Mouse (Mus musculus) embryonic facial prominence, embryonic 15.5 days (tissue): ENCODE data around the gene 1700025G04Rik. TPM values are rescaled to one million over a fixed set of nuclear protein-coding genes. Genes with fewer than 3 reads are reported as not detected.

ENCODE experiments used
- ATAC-seq: fragments of 200-750 bp; cut with Nextera tagmentation; 2 replicates; pipeline ENCODE4 v1.8.0; 2017; ENCODE audit warnings: low read depth, moderate TSS enrichment; ENCODE audit not compliant: insufficient number of reproducible peaks, low FRiP score, low TSS enrichment
- H3K27ac ChIP-seq: fragments of 300-500 bp; sonication (generic); replicated peaks from 2 replicates; pipeline ENCODE4 v1.5.1; 2015; ENCODE audit warnings: mild to moderate bottlenecking, inconsistent platforms
- H3K27me3 ChIP-seq: fragments of 300-500 bp; sonication (generic); 2 replicates; pipeline ENCODE4 v1.6.1; 2015; ENCODE audit warnings: inconsistent platforms
- H3K36me3 ChIP-seq: fragments of 300-500 bp; sonication (generic); 2 replicates; pipeline ENCODE4 v1.6.1; 2015; ENCODE audit warnings: mild to moderate bottlenecking, inconsistent platforms
- H3K4me1 ChIP-seq: fragments of 300-500 bp; sonication (generic); 2 replicates; pipeline ENCODE4 v1.6.1; 2015; ENCODE audit warnings: inconsistent platforms
- H3K4me2 ChIP-seq: fragments of 300-500 bp; sonication (generic); replicated peaks from 2 replicates; pipeline ENCODE4 v1.6.1; 2015; ENCODE audit warnings: mild to moderate bottlenecking, inconsistent platforms
- H3K4me3 ChIP-seq: fragments of 300-500 bp; sonication (generic); replicated peaks from 2 replicates; pipeline ENCODE4 v1.5.1; 2015; ENCODE audit warnings: mild to moderate bottlenecking, inconsistent platforms
- H3K9ac ChIP-seq: fragments of 300-500 bp; sonication (generic); 2 replicates; pipeline ENCODE4 v1.6.1; 2015; ENCODE audit warnings: inconsistent platforms
- H3K9me3 ChIP-seq: fragments of 300-500 bp; sonication (generic); replicated peaks from 2 replicates; pipeline ENCODE4 v1.6.1; 2016; ENCODE audit warnings: inconsistent platforms
- WGBS: fragments of 180-500 bp; shearing (Covaris S2); methylation state at CpG from one replicate; pipeline ENCODE4 v1.1.7; 2015; 5-methylcytosine and 5-hydroxymethylcytosine counted together
- polyA plus RNA-seq: library from polyadenylated mRNA; unstranded; fragments of >200 nt; fragmentation: Nextera tagmentation; extraction: Ambion mirVana; gene quantifications from 2 replicates; pipeline ENCODE4 v1.2.1, GENCODE M21; 2015

1700025G04Rik gene
- polyA plus RNA-seq, 1 experiment from 2014 or later: 44.9 TPM

DNA sequence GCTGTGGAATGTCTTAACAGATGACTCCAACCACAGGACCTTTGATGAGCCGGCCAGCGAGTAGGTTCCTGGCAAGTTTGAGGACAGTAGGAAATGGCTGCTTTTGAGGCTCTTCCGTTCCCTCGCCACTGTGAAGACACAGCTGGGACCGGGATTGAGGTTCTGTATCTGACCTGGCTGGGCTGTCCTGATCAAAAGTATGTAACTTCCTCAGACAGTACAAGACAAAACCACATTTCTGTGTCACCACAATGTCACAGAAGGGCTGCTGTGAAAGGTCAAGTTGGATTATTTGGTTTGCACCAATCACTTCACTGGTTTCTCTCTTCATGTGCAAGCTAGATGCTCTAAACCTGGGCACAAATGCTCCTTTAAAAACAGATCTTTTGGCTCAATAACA is 195.9 kb downstream of the 1700025G04Rik start:
- Histone ChIP-seq H3K4me3 (no peak overlapping the region), H3K27me3 (no peaks in the 10 kb centered on the region), H3K27ac (no peak overlapping the region), H3K4me2 (no peak overlapping the region), H3K4me1 (peaks cover 23% of the 10 kb centered on the region), H3K9ac (no peak overlapping the region), H3K36me3 (no peaks in the 10 kb centered on the region), H3K9me3 (no peaks in the 10 kb centered on the region)
- ATAC-seq: no peak
- 67% methylated on average over 5 of the region's 5 CpGs for WGBS

DNA sequence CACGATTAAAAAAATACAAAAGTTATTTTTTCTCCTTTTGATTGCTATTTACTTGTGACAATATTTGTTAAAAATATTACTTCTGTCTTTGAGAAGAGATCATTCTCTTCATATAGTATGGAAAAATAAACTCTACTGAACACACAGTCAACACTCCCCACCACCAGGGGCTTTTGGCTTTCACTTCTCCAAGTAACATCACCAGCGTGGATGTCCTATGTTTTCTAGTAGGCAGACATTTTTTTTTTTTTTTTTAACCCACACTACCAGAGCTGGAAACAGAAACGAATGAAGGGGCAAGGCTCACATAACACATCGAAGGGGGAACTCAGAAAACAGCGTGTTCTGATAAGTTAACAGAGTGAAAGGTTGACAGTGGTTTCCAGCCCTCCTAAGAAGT is 197.9 kb downstream of the 1700025G04Rik start:
- Histone ChIP-seq H3K4me3 (no peak overlapping the region), H3K27ac (no peak overlapping the region), H3K9me3 (no peaks in the 10 kb centered on the region), H3K9ac (no peak overlapping the region), H3K4me1 (peaks cover 39% of the 10 kb centered on the region), H3K4me2 (no peak overlapping the region), H3K36me3 (no peaks in the 10 kb centered on the region), H3K27me3 (no peaks in the 10 kb centered on the region)
- WGBS: 81% methylated on average over 5 of the region's 5 CpGs
- ATAC-seq: no peak

DNA sequence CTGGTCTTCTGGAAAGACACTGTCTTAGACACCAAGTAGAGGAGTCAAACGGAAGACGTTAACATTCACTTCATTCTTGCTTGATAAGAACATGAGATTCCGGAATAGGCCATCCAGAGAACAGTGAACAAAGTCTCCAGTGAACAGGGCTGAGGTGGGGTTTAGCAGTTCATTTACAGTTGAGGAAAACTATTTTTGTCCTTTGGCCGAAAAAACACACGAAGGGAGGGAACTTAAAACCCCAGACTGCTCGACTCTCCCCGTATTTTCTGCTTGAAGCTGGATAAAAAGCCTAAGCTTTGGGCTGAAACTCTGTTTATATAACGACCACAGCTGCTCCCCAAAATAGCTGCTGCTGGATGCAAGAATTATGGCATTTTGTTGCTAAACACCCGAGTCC is 198.7 kb downstream of the 1700025G04Rik start:
- no peaks in the 10 kb centered on the region for H3K9me3 ChIP-seq
- H3K27ac ChIP-seq: peak overlapping the region; percentile 84
- no peak for ATAC-seq
- H3K36me3 ChIP-seq: no peaks in the 10 kb centered on the region
- no peaks in the 10 kb centered on the region for H3K27me3 ChIP-seq
- H3K4me2 ChIP-seq: no peak overlapping the region
- H3K9ac ChIP-seq: no peak overlapping the region
- H3K4me3 ChIP-seq: no peak overlapping the region
- H3K4me1 ChIP-seq: peaks cover 41% of the 10 kb centered on the region
- WGBS: 48% methylated on average over 9 of the region's 9 CpGs

DNA sequence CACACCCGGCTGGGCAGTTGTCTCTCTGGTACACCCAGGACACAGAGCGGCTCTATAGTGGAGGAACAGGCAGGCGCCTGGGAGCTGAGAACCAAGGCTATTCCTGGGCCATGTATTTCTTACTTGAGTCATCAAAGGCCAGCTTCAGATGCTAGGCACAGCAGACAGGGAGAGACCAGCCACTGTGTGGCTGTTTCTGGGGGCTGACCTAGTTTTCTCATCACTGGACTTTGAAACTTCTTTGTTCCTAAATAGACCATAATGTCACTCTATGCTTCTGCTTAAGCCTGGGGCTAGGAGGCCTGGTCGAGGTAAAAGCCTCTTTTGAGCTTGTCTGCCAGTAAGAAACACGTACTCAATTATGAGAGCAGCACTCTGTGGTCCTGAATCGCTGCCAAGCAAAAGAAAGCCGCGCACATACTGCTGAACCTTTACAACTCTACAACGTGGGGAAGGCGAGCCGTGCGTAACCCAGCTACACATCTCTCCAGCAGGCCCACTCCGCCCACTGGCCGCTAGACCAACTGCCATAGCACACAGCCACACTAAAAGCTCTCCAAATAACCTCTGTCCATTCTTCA is 199.8 kb downstream of the 1700025G04Rik start:
- Histone ChIP-seq H3K27me3 (no peaks in the 10 kb centered on the region), H3K4me1 (peaks cover 41% of the 10 kb centered on the region), H3K36me3 (no peaks in the 10 kb centered on the region), H3K4me3 (no peak overlapping the region), H3K9me3 (no peaks in the 10 kb centered on the region), H3K4me2 (no peak overlapping the region), H3K9ac (no peak overlapping the region), H3K27ac (peak overlapping the region; percentile 84)
- peak; percentile 80 for ATAC-seq
- 39% methylated on average over 14 of the region's 14 CpGs for WGBS

DNA sequence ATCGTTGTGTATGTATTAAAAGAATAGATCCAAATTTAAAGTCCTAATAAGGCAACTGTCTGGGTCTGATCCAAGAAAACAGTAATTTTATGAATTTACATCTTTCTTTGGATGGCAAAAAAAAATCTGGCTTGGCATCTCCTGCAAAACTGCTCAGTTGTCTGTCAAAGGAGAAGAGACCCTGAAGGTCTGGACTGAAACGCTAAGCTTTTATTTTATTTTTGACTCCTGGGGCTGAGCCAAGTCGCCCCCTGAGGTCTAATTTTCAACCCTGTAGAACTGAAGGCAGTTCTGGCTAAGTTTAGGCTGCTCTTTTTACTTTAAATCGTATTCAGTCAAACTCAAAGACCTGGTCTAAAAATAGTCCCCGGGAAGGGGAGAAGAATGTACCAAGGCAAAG is 202.3 kb downstream of the 1700025G04Rik start:
- H3K9me3 ChIP-seq: no peaks in the 10 kb centered on the region
- H3K36me3 ChIP-seq: no peaks in the 10 kb centered on the region
- H3K9ac ChIP-seq: no peak overlapping the region
- no peak overlapping the region for H3K4me2 ChIP-seq
- WGBS: 31% methylated on average over 5 of the region's 5 CpGs
- peak overlapping the region; percentile 66 for H3K27ac ChIP-seq
- H3K27me3 ChIP-seq: no peaks in the 10 kb centered on the region
- H3K4me3 ChIP-seq: no peak overlapping the region
- peaks cover 41% of the 10 kb centered on the region for H3K4me1 ChIP-seq
- ATAC-seq: 0 out of 2 replicates have a peak, but pooled peaks have one; percentile 1

DNA sequence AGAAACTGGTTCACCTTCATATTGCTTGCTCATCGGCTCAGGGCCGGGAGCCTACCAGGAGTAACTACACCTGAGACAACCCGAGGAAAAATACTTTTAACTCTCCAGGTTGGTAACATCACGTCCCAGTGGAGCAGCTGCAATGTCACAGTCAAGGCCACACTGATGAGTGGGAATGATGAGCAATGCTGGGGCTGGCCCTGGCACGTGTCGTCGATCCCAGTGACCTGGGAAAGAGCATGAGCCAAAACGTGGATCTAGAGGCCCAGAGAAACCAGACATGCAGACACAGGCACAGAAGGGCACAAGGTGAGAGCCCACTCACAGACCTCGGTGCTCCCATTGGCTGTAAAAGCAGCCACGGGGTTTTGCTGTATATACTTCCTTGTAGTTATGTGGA is 202.8 kb downstream of the 1700025G04Rik start:
- H3K4me1 ChIP-seq: peaks cover 41% of the 10 kb centered on the region
- no peaks in the 10 kb centered on the region for H3K9me3 ChIP-seq

DNA sequence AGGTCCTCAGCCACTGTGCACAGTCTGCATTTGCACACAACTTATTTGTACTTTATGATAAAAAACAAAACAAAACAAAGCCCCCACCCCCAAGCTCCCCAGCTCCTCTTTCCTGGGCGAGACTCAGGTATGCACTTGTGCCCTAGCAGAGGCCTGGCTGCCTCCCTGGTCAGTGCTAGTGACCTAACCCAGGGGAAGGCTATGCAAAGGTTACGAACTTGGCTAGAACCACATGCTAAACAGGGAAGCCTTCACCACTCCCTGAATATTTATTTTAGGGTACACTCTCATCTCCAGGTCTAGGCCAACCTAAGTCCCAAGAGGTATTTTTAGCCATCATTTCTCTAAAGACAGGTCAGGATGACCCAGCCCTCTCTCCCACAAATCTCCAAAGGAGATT is 203.8 kb downstream of the 1700025G04Rik start:
- Histone ChIP-seq H3K4me1 (peaks cover 36% of the 10 kb centered on the region), H3K36me3 (no peaks in the 10 kb centered on the region), H3K9me3 (no peaks in the 10 kb centered on the region), H3K27ac (no peak overlapping the region), H3K9ac (no peak overlapping the region), H3K27me3 (no peaks in the 10 kb centered on the region), H3K4me3 (no peak overlapping the region), H3K4me2 (no peak overlapping the region)
- WGBS: 93% methylated on average over 2 of the region's 2 CpGs
- ATAC-seq: no peak

More for the DNA sequence above, 202.8 kb downstream of the 1700025G04Rik start:
- Histone ChIP-seq H3K4me2 (no peak overlapping the region), H3K9ac (no peak overlapping the region), H3K4me3 (no peak overlapping the region), H3K36me3 (no peaks in the 10 kb centered on the region), H3K27ac (peak overlapping the region; percentile 52; the same call in 1 of the 2 replicates), H3K27me3 (no peaks in the 10 kb centered on the region)
- no peak for ATAC-seq
- 70% methylated on average over 10 of the region's 10 CpGs for WGBS

DNA sequence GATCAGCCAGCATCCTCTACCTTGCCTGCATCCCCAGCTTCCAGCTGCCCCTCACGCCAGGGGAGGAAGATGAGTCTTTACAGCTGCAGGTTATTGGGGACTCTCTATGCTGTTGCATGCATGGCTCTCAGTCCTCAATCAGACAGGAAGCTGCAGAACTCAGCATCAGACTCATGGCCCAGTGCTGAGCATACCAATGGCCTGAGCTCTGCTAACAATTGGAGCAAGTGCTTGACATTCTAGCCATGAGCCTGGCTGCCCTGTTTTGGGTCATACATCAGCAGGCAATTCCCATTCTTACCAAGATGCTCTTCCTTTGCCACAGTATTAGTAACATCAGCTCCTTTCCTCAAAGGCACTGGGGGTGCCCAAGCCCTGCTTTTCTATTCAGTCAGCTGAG is 208.7 kb downstream of the 1700025G04Rik start:
- no peak overlapping the region for H3K9ac ChIP-seq
- no peak for ATAC-seq
- H3K4me1 ChIP-seq: no peaks in the 10 kb centered on the region
- H3K4me3 ChIP-seq: no peak overlapping the region
- H3K4me2 ChIP-seq: no peak overlapping the region
- H3K9me3 ChIP-seq: no peaks in the 10 kb centered on the region
- 83% methylated on average over 1 of the region's 1 CpGs for WGBS
- H3K36me3 ChIP-seq: no peaks in the 10 kb centered on the region
- H3K27me3 ChIP-seq: no peaks in the 10 kb centered on the region
- H3K27ac ChIP-seq: no peak overlapping the region

DNA sequence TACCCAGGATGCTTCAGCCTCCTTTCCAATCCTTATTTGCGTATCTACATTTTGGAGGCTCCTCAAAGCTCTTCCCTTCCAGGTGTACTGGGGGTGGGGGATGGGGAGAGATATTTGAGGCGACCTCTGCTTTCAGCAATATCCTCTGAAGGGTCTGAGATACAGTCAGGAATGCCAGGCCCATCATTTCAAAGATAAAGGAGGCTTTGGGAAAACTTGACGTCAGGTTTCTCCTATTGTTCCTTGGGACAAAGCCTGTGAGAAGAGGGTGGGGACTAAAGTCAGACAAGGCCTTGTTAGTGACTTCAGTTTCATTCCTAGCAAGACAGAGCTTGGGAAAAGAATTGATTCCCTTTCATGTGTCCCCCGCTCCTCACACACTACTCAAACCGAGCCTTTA is 209.2 kb downstream of the 1700025G04Rik start:
- WGBS: 72% methylated on average over 5 of the region's 5 CpGs
- H3K9me3 ChIP-seq: no peaks in the 10 kb centered on the region
- no peak overlapping the region for H3K4me2 ChIP-seq
- no peaks in the 10 kb centered on the region for H3K4me1 ChIP-seq
- no peaks in the 10 kb centered on the region for H3K36me3 ChIP-seq
- no peak overlapping the region for H3K9ac ChIP-seq
- no peak overlapping the region for H3K27ac ChIP-seq
- H3K4me3 ChIP-seq: no peak overlapping the region
- H3K27me3 ChIP-seq: no peaks in the 10 kb centered on the region
- no peak for ATAC-seq

DNA sequence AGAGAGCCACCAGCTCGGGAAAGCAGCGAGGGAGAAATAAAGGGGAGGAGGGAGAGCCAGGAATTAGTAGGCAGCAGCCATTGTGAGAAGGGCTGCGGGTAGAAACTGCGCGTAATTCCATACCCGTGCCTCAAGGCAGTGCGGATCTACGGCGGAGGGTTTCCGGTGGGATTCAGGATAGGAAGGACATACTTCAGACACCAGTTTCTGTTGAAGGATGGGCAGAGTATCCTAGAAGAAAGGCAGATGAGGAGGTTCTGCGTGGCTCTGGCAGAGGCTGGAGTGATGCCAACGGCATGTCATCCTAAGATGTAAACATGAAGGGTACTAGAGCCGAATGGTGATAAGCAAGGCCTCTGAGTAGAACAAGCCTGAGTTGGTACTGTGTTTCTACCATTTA is 210.0 kb downstream of the 1700025G04Rik start:
- no peak for ATAC-seq
- Histone ChIP-seq H3K9me3 (no peaks in the 10 kb centered on the region), H3K4me3 (no peak overlapping the region), H3K4me2 (no peak overlapping the region), H3K27ac (no peak overlapping the region), H3K36me3 (no peaks in the 10 kb centered on the region), H3K27me3 (no peaks in the 10 kb centered on the region), H3K4me1 (no peaks in the 10 kb centered on the region), H3K9ac (no peak overlapping the region)
- WGBS: 75% methylated on average over 13 of the region's 13 CpGs

DNA sequence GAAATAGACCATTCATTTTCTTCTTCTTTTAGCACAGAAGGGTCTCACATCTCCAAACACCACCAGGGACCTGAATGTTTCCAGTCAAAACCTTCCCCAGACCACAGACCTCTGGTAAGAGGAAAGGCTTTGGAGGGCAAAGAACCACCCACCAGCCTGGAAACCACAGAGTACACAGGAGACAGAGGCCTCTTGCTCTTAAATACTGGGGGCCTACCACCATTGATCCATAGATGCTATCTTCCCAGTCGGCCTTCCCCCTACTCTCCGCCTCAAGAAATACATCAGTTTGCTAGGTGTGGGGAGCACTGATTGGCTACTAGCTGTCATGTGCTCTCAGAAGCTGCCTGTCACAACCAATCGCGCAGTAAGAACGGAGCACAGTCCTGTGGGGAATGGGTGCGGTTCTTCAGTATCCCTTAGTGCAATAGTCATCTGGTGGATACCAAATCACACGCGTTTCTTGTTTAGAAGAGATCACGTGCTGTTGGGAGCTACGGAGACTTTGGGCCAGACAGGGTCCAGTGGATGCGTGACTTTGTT is 210.5 kb downstream of the 1700025G04Rik start:
- no peaks in the 10 kb centered on the region for H3K36me3 ChIP-seq
- no peaks in the 10 kb centered on the region for H3K9me3 ChIP-seq
- no peaks in the 10 kb centered on the region for H3K27me3 ChIP-seq
- ATAC-seq: no peak
- 80% methylated on average over 11 of the region's 11 CpGs for WGBS
- no peak overlapping the region for H3K4me2 ChIP-seq
- no peak overlapping the region for H3K4me3 ChIP-seq
- H3K27ac ChIP-seq: 0 out of 2 replicates have a peak overlapping the region, but pooled peaks have one; percentile 2
- H3K9ac ChIP-seq: no peak overlapping the region
- H3K4me1 ChIP-seq: no peaks in the 10 kb centered on the region

DNA sequence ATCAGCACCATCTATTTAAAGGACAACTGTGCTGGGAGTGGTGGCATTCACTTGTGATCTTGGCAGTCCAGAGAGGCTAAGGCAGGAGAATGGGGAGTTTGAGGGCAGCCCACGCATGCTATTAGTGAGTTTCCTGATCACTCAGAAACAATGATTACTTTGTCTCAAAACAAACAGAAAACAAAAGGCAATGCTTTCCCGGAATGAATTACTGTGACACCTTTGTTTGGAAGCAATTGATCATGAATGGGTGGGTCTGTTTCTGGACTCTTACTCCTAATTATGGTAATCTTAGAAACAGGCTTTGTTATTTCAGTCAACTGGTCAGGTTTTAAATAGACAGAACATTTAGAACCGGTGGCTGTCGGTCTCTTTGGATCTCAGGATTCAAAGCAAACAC is 211.5 kb downstream of the 1700025G04Rik start:
- H3K9me3 ChIP-seq: no peaks in the 10 kb centered on the region
- H3K27ac ChIP-seq: no peak overlapping the region
- WGBS: 30% methylated on average over 4 of the region's 4 CpGs

More for the DNA sequence above, 211.5 kb downstream of the 1700025G04Rik start:
- H3K36me3 ChIP-seq: no peaks in the 10 kb centered on the region
- no peaks in the 10 kb centered on the region for H3K4me1 ChIP-seq
- H3K4me2 ChIP-seq: no peak overlapping the region
- H3K9ac ChIP-seq: no peak overlapping the region
- no peak overlapping the region for H3K4me3 ChIP-seq
- H3K27me3 ChIP-seq: no peaks in the 10 kb centered on the region
- ATAC-seq: no peak; the same call in 1 of the 2 replicates
